Mouse (Mus musculus) MEL (cell line): ENCODE measurements around the gene Tbc1d14. TPM values are rescaled to one million over a fixed set of nuclear protein-coding genes. Genes with fewer than 3 reads are reported as not detected.

ENCODE experiments used
- DNase-seq: peaks from one replicate; pipeline ENCODE4 v3.0.0; 2011; ENCODE audit warnings: low read depth, low spot score
- H3K27ac ChIP-seq: 2 replicates; pipeline ENCODE4 v1.5.1; 2012; ENCODE audit warnings: low read depth, mild to moderate bottlenecking, control low read depth, low read length, moderate library complexity; ENCODE audit not compliant: control insufficient read depth
- H3K27me3 ChIP-seq, 2 experiments: fragments of 150-350 bp in 1 of 2; sonication (generic) in 1 of 2; 2 replicates each; pipeline ENCODE4 v1.6.1; 2012; ENCODE audit warnings: low read length in 2 of 2, mild to moderate bottlenecking in 2 of 2, improper control_type of control experiment in 1 of 2, moderate library complexity in 1 of 2; ENCODE audit not compliant: insufficient read depth in 2 of 2, control insufficient read depth in 1 of 2
- H3K36me3 ChIP-seq, 2 experiments: 2 replicates each; pipeline ENCODE4 v1.6.1; 2012 to 2014; ENCODE audit warnings: low read length in 2 of 2, improper control_type of control experiment in 1 of 2, inconsistent platforms in 1 of 2, mild to moderate bottlenecking in 1 of 2; ENCODE audit not compliant: insufficient read depth in 2 of 2, control insufficient read depth in 1 of 2
- H3K4me1 ChIP-seq, 2 experiments: fragments of 150-350 bp in 1 of 2; sonication (generic) in 1 of 2; 2 replicates each; pipeline ENCODE4 v1.6.1; 2012; ENCODE audit warnings: low read length in 2 of 2, improper control_type of control experiment in 1 of 2, mild to moderate bottlenecking in 1 of 2; ENCODE audit not compliant: insufficient read depth in 2 of 2, control insufficient read depth in 1 of 2
- H3K4me3 ChIP-seq, 2 experiments: fragments of 150-350 bp in 1 of 2; sonication (generic) in 1 of 2; 2 replicates each; pipeline ENCODE4 v1.5.1; 2012; ENCODE audit warnings: low read depth in 2 of 2, low read length in 2 of 2, mild to moderate bottlenecking in 2 of 2, moderate library complexity in 2 of 2, control low read depth in 1 of 2, improper control_type of control experiment in 1 of 2; ENCODE audit not compliant: control insufficient read depth in 1 of 2, insufficient read depth in 1 of 2
- H3K79me2 ChIP-seq: 2 replicates; pipeline ENCODE4 v1.6.1; 2012; ENCODE audit warnings: mild to moderate bottlenecking, low read length, moderate library complexity; ENCODE audit not compliant: control insufficient read depth, poor library complexity, insufficient read depth
- H3K9ac ChIP-seq: 2 replicates; pipeline ENCODE4 v1.6.1; 2012; ENCODE audit warnings: low read depth, mild to moderate bottlenecking, control low read depth, low read length, moderate library complexity; ENCODE audit not compliant: control insufficient read depth, poor library complexity, severe bottlenecking
- H3K9me3 ChIP-seq: fragments of 150-350 bp; sonication (generic); replicated peaks from 2 replicates; pipeline ENCODE4 v1.6.1; 2012; ENCODE audit warnings: mild to moderate bottlenecking, low read length, improper control_type of control experiment, moderate library complexity; ENCODE audit not compliant: insufficient read depth
- BHLHE40 ChIP-seq: IDR thresholded peaks from 2 replicates; pipeline ENCODE4 v1.6.1; 2012; ENCODE audit warnings: low read depth, mild to moderate bottlenecking, inconsistent platforms, low read length, improper control_type of control experiment, borderline replicate concordance
- CHD1 ChIP-seq: IDR thresholded peaks from 2 replicates; pipeline ENCODE4 v1.6.1; 2012; ENCODE audit warnings: low read depth, mild to moderate bottlenecking, inconsistent platforms, low read length, improper control_type of control experiment
- CHD2 ChIP-seq: IDR thresholded peaks from 2 replicates; pipeline ENCODE4 v1.6.1; 2011; ENCODE audit warnings: low read length, improper control_type of control experiment
- ELF1 ChIP-seq: IDR thresholded peaks from 2 replicates; pipeline ENCODE4 v1.6.1; 2014; ENCODE audit warnings: low read depth, mild to moderate bottlenecking, inconsistent platforms, low read length, improper control_type of control experiment, moderate library complexity
- ETS1 ChIP-seq: IDR thresholded peaks from 2 replicates; pipeline ENCODE4 v1.6.1; 2012; ENCODE audit warnings: low read depth, mild to moderate bottlenecking, inconsistent platforms, low read length, improper control_type of control experiment, moderate library complexity
- GABPA ChIP-seq: IDR thresholded peaks from 2 replicates; pipeline ENCODE4 v1.6.1; 2012; ENCODE audit warnings: low read depth, mild to moderate bottlenecking, inconsistent platforms, low read length, improper control_type of control experiment, moderate library complexity
- MAX ChIP-seq: IDR thresholded peaks from 2 replicates; pipeline ENCODE4 v1.6.1; 2011; ENCODE audit warnings: low read length, improper control_type of control experiment
- MAZ ChIP-seq: IDR thresholded peaks from 2 replicates; pipeline ENCODE4 v1.6.1; 2012; ENCODE audit warnings: low read depth, mild to moderate bottlenecking, inconsistent platforms, low read length, improper control_type of control experiment
- MYC ChIP-seq: IDR thresholded peaks from 2 replicates; pipeline ENCODE4 v1.6.1; 2011; ENCODE audit warnings: low read depth, mild to moderate bottlenecking, low read length, improper control_type of control experiment, moderate library complexity
- NELFE ChIP-seq: IDR thresholded peaks from 2 replicates; pipeline ENCODE4 v1.6.1; 2011; ENCODE audit warnings: low read depth, low read length, improper control_type of control experiment
- NRF1 ChIP-seq: IDR thresholded peaks from 2 replicates; pipeline ENCODE4 v1.6.1; 2014; ENCODE audit warnings: low read depth, mild to moderate bottlenecking, inconsistent platforms, low read length, improper control_type of control experiment, moderate library complexity; ENCODE audit not compliant: poor library complexity, insufficient read depth, severe bottlenecking
- POLR2A ChIP-seq, 2 experiments: IDR thresholded peaks; 2 replicates each; pipeline ENCODE4 v1.6.1; 2011 to 2012; ENCODE audit warnings: low read length in 2 of 2, mild to moderate bottlenecking in 2 of 2, control low read depth in 1 of 2, improper control_type of control experiment in 1 of 2, low read depth in 1 of 2, moderate library complexity in 1 of 2; ENCODE audit not compliant: control insufficient read depth in 1 of 2, insufficient read depth in 1 of 2, poor library complexity in 1 of 2
- POLR2AphosphoS5 ChIP-seq: IDR thresholded peaks from 2 replicates; pipeline ENCODE4 v1.6.1; 2012; ENCODE audit warnings: low read depth, borderline replicate concordance, mild to moderate bottlenecking, inconsistent platforms, low read length, moderate library complexity, mixed read lengths
- RAD21 ChIP-seq: IDR thresholded peaks from 2 replicates; pipeline ENCODE4 v1.6.1; 2011; ENCODE audit warnings: mild to moderate bottlenecking, low read depth, low read length, improper control_type of control experiment
- TCF12 ChIP-seq: IDR thresholded peaks from 2 replicates; pipeline ENCODE4 v1.6.1; 2014; ENCODE audit warnings: low read depth, mild to moderate bottlenecking, inconsistent platforms, low read length, improper control_type of control experiment, moderate library complexity
- USF2 ChIP-seq, 2 experiments: IDR thresholded peaks; 2 replicates each; pipeline ENCODE4 v1.6.1; 2011 to 2012; ENCODE audit warnings: improper control_type of control experiment in 2 of 2, low read length in 2 of 2, borderline replicate concordance in 1 of 2, inconsistent platforms in 1 of 2, low read depth in 1 of 2, mild to moderate bottlenecking in 1 of 2; ENCODE audit not compliant: insufficient read depth in 1 of 2
- ZC3H11A ChIP-seq: IDR thresholded peaks from 2 replicates; pipeline ENCODE4 v1.6.1; 2012; ENCODE audit warnings: low read depth, mild to moderate bottlenecking, inconsistent platforms, low read length, improper control_type of control experiment
- ZKSCAN1 ChIP-seq: IDR thresholded peaks from 2 replicates; pipeline ENCODE4 v1.6.1; 2012; ENCODE audit warnings: low read depth, mild to moderate bottlenecking, inconsistent platforms, low read length, improper control_type of control experiment, moderate library complexity
- ZMIZ1 ChIP-seq: IDR thresholded peaks from 2 replicates; pipeline ENCODE4 v1.6.1; 2012; ENCODE audit warnings: low read depth, mild to moderate bottlenecking, inconsistent platforms, low read length, improper control_type of control experiment, moderate library complexity
- polyA plus RNA-seq, 2 experiments: library from polyadenylated mRNA; stranded (reverse) in 1 of 2; unstranded in 1 of 2; fragments of >175 nt in 1 of 2; fragments of >200 nt in 1 of 2; gene quantifications; 2 replicates each; pipeline versions ENCODE4 v1.2.1 to v1.2.4; 2012; ENCODE audit warnings: low replicate concordance in 2 of 2, low read depth in 1 of 2; ENCODE audit not compliant: insufficient read length in 2 of 2, insufficient read depth in 1 of 2, missing spikeins in 1 of 2
- total RNA-seq: library from RNA; depleted of rRNA; stranded (reverse); fragments of 300-350 nt; gene quantifications from 2 replicates; pipeline ENCODE4 v1.2.3, GENCODE M21; 2012

Gene Tbc1d14
- total and polyA plus RNA-seq, 3 experiments = 7.3 to 35.6 TPM; not detected in 1

DNA sequence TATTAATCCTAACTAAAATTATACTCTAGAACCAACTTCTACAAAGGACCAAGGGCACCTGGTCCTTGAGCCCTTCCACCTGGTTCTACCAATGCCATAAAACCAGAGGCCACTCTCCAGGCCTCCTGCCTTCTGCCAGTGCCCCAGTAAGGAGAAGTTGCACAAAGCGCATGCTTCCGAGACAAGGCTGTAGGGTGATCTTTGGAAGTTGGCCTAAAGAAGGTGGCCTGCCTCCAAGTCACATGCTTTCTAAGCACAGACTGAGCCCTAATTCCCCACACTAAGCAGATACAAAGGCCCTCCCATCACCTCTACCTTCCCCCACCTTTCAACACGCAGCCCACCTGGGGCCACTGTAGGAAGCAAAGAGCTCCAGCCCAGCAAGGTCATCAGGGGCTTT, 17.8 kb downstream of the Tbc1d14 start:
- Histone ChIP-seq H3K79me2 (no peaks in the 10 kb centered on the region), H3K4me1 (peaks cover 15 to 24% of the 10 kb centered on the region in 2 experiments), H3K9ac (no peak overlapping the region), H3K4me3 (no peak overlapping the region), H3K9me3 (no peaks in the 10 kb centered on the region), H3K27ac (no peak overlapping the region), H3K27me3 (no peaks in the 10 kb centered on the region), H3K36me3 (peaks cover 0 to 28% of the 10 kb centered on the region in 2 experiments; a peak in 2 of 4 replicates)
- no peak for DNase-seq
- TF ChIP-seq NELFE (no peak), ZC3H11A (no peak), NRF1 (no peak), MYC (no peak)

DNA sequence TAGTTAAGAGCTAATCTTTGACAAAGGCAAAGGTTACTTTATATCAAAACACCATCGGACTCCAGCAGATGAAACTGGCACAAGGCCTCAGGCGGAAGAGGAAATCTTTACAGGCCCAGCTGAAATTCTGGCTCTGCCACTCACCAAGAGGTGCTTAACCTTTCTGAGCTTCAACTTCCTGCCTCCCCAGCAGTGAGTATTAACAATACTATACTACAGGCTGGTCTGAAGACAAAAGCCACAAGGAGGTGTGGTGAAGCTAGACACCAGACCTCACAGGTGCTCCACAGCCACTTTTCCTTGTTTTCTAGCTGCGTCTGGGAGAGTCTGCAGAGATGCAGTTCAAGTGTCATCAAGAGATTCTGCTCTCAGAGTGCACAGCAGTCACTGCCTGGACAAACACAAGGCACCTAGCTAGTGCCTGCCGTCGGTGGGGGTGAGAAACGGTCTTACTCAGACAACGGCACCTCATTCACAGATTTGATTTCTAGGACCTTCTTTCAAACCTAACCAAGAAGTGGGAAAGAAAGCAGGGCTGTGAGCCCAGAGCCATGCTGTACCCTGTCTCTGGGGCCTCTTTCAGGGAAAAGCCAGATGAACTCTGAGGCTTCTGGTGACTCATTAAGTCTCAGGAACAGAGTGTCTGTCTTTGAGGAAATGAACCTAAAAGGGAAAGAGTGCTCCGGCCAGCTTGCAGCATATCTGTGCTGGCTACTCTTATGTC, 18.8 kb downstream of the Tbc1d14 start:
- no peak overlapping the region for H3K4me3 ChIP-seq
- H3K9ac ChIP-seq = no peak overlapping the region
- TF ChIP-seq GABPA (no peak), ZKSCAN1 (no peak), MAZ (no peak), BHLHE40 (no peak), USF2 (IDR thresholded peaks at IDR 0.05; ENCODE audit: borderline replicate concordance in 1 of 2, insufficient read depth in 1 of 2, low read depth in 1 of 2, low read length in 2 of 2) (no peak), NELFE (no peak), ETS1 (no peak; the same call in 1 of the 2 replicates), NRF1 (no peak), TCF12 (no peak), ZMIZ1 (no peak), CHD1 (no peak), ELF1 (no peak), ZC3H11A (no peak), POLR2AphosphoS5 (no peak), MAX (no peak), POLR2A (IDR thresholded peaks at IDR 0.05; ENCODE audit: control insufficient read depth in 1 of 2, insufficient read depth in 1 of 2, low read depth in 1 of 2, low read length in 2 of 2, poor library complexity in 1 of 2) (no peak), RAD21 (no peak), CHD2 (no peak)
- H3K79me2 ChIP-seq = no peaks in the 10 kb centered on the region
- DNase-seq = peak; percentile 40
- no peaks in the 10 kb centered on the region for H3K27me3 ChIP-seq
- no peaks in the 10 kb centered on the region for H3K9me3 ChIP-seq
- peak overlapping the region; percentile 21; the same call in 1 of the 2 replicates for H3K27ac ChIP-seq
- H3K4me1 ChIP-seq = peaks cover 12 to 19% of the 10 kb centered on the region in 2 experiments
- H3K36me3 ChIP-seq = peaks cover 0 to 24% of the 10 kb centered on the region in 2 experiments; a peak in 2 of 4 replicates
